In the genomic region with DNA sequence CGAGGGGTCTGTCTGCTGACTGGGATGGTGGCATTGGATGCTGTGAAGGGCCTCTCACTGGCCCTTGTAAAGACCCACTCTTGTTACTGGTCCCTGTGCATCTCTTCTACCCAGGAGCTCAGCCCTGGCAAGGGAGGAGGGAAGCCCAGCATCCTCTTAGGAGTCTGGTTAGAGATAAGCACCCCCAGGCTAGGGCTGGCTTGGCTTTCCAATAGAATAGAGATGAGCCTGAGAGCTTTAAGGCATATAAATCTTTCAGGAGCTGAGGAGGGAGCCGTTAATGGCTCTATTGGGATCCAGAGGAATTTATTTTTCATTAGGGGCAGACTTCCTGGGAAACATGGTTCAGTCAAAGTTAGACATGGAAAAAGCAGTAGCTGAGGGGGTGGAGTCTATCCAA, we compare ENCODE assay signal across 18 mouse cellular contexts.
"Had no signal": no experiment of that assay in that cellular context is flagged by ENCODE, and none has a peak within 500 bp of the region (broad histone marks: within the 10 kb centered on the region; RNA-seq: fewer than 3 reads in every experiment).

No protein-coding gene starts in this region.

- H3K4me2 ChIP-seq: liver, embryonic 13.5 days; midbrain, embryonic 13.5 days had no signal

- H3K4me3 ChIP-seq: left cerebral cortex, adult 2 months; liver, embryonic 13.5 days; midbrain, embryonic 13.5 days had no signal

- H3K36me3 ChIP-seq: liver, embryonic 13.5 days; midbrain, embryonic 13.5 days had no signal

- ATAC-seq: intestine, postnatal 0 days; midbrain, embryonic 13.5 days had no signal

- DNase-seq: kidney, adult 2 months; kidney, postnatal 25 days; layer of hippocampus, postnatal 36 days; liver, embryonic 13.5 days; lung, adult 2 months; lung, postnatal 14 days; lung, postnatal 4 days; right cerebral cortex, adult 18-20 months; right cerebral cortex, postnatal 14 days; right cerebral cortex, postnatal 4 days; thymus, adult 2 months; thymus, postnatal 14 days; thymus, postnatal 4 days had no signal

- H3K4me1 ChIP-seq: midbrain, embryonic 13.5 days had no signal

- H3K27ac ChIP-seq: kidney, postnatal 0 days; left cerebral cortex, adult 2 months; liver, embryonic 13.5 days; midbrain, embryonic 13.5 days; stomach, postnatal 0 days had no signal

- H3K9me3 ChIP-seq: liver, embryonic 13.5 days had no signal

- H3K27me3 ChIP-seq: liver, embryonic 13.5 days; midbrain, embryonic 13.5 days had no signal

- H3K9ac ChIP-seq: liver, embryonic 13.5 days; midbrain, embryonic 13.5 days had no signal
